Mouse (Mus musculus): ENCODE measurements at regions not wholly inside any gene's neighbourhood (a gene's known extent, or its start where the extent isn't known, plus 50 kb on each side); places are given as distances from the start of the nearest gene placed in this dataset. TPM values are rescaled to one million over a fixed set of nuclear protein-coding genes. Genes with fewer than 3 reads are reported as not detected.

GRCm38 (mm10) chr1:168497801-168498200 is 65.7 kb upstream of the Pbx1 start:
- H3K4me2 ChIP-seq = no peak overlapping the region
- 0 out of 2 replicates have a peak, but pooled peaks cover 3% of the 10 kb centered on the region for H3K27me3 ChIP-seq
- H3K4me1 ChIP-seq = peaks cover 16% of the 10 kb centered on the region
- H3K4me3 ChIP-seq (replicated peaks) = no peak overlapping the region
- no peaks in the 10 kb centered on the region for H3K36me3 ChIP-seq (replicated peaks)
- no peak overlapping the region for H3K9ac ChIP-seq
- H3K9me3 ChIP-seq = no peaks in the 10 kb centered on the region
- 88% methylated on average over 4 of the region's 4 CpGs for WGBS
- H3K27ac ChIP-seq = no peak overlapping the region
- ATAC-seq (ENCODE audit: low FRiP score) = no peak

- peaks cover 6% of the 10 kb centered on the region for H3K4me1 ChIP-seq
- no peak overlapping the region for H3K27ac ChIP-seq
- no peaks in the 10 kb centered on the region for H3K9me3 ChIP-seq
- 54% methylated on average over 13 of the region's 13 CpGs for WGBS
- no peak overlapping the region for H3K9ac ChIP-seq
- no peak for ATAC-seq (ENCODE audit: low FRiP score)
- 0 out of 2 replicates have a peak, but pooled peaks cover 4% of the 10 kb centered on the region for H3K27me3 ChIP-seq
- H3K4me2 ChIP-seq = no peak overlapping the region
- no peak overlapping the region for H3K4me3 ChIP-seq (replicated peaks)
- H3K36me3 ChIP-seq (replicated peaks) = no peaks in the 10 kb centered on the region
These were observed 63.8 kb upstream of the Pbx1 start for GRCm38 (mm10) chr1:168495687-168496527.

GRCm38 (mm10) chr1:168487492-168487891 is 55.4 kb upstream of the Pbx1 start:
- WGBS = 62% methylated on average over 7 of the region's 7 CpGs
- no peak overlapping the region for H3K9ac ChIP-seq
- no peak overlapping the region for H3K27ac ChIP-seq
- H3K4me3 ChIP-seq (replicated peaks) = no peak overlapping the region
- H3K4me1 ChIP-seq = no peaks in the 10 kb centered on the region
- ATAC-seq (ENCODE audit: low FRiP score) = no peak
- no peak overlapping the region for H3K4me2 ChIP-seq
- H3K27me3 ChIP-seq = peaks cover 20% of the 10 kb centered on the region; the same call in 1 of the 2 replicates
- no peaks in the 10 kb centered on the region for H3K36me3 ChIP-seq (replicated peaks)
- H3K9me3 ChIP-seq = no peaks in the 10 kb centered on the region

GRCm38 (mm10) chr1:168483651-168484050 is 51.6 kb upstream of the Pbx1 start:
- H3K4me1 ChIP-seq = no peaks in the 10 kb centered on the region
- H3K4me2 ChIP-seq = no peak overlapping the region
- H3K9me3 ChIP-seq = no peaks in the 10 kb centered on the region
- H3K27me3 ChIP-seq = peaks cover 22% of the 10 kb centered on the region; the same call in 1 of the 2 replicates
- 84% methylated on average over 13 of the region's 13 CpGs for WGBS
- ATAC-seq (ENCODE audit: low FRiP score) = no peak
- H3K4me3 ChIP-seq (replicated peaks) = no peak overlapping the region
- no peak overlapping the region for H3K27ac ChIP-seq
- H3K9ac ChIP-seq = no peak overlapping the region
- no peaks in the 10 kb centered on the region for H3K36me3 ChIP-seq (replicated peaks)

Small RNA genes in the stretch of these regions (microRNA-seq; reads per million reads assigned to microRNA genes)
- gene Mir6348 (not detected), gene Mir6354 (not detected)

Measured in forebrain, embryonic 12.5 days (tissue).